Mouse (Mus musculus) effector memory CD4-positive, alpha-beta T cell, adult 7 months (primary cell): ENCODE data around the gene Srebf1. TPM values are rescaled to one million over a fixed set of nuclear protein-coding genes. Genes with fewer than 3 reads are reported as not detected.

Experiments
- polyA plus RNA-seq: library from polyadenylated mRNA; unstranded; fragments of 100-300 nt; shearing (Covaris generic); gene quantifications from one replicate; pipeline ENCODE4 v1.2.1, GENCODE M21; 2017

Gene Srebf1
- polyA plus RNA-seq = 55.7 TPM

GRCm38 (mm10) chr11:60222469-60223236 lies at the start of gene Srebf1:
TSS of gene Srebf1 (minus strand) at chr11:60222581.

Other genes with a start within 250 kb of the Srebf1 start
- 2.9 TPM for gene Pemt, start 176.1 kb downstream of the Srebf1 start, polyA plus RNA-seq
- 9.9 TPM for gene Rai1, start 117.6 kb downstream of the Srebf1 start, polyA plus RNA-seq
- 20.7 TPM for gene Tom1l2, start 130.3 kb upstream of the Srebf1 start, polyA plus RNA-seq
- 0.51 TPM for gene Drc3, start 130.7 kb upstream of the Srebf1 start, polyA plus RNA-seq
- gene Gid4, start 194.6 kb upstream of the Srebf1 start, polyA plus RNA-seq = 13.6 TPM
- gene Atpaf2, start 195.9 kb upstream of the Srebf1 start, polyA plus RNA-seq = 37.2 TPM
- gene Drg2, start 232.0 kb upstream of the Srebf1 start, polyA plus RNA-seq = 40.0 TPM
- 0.22 TPM for gene Myo15, start 246.8 kb upstream of the Srebf1 start, polyA plus RNA-seq